Mouse (Mus musculus) urinary bladder, postnatal 25 days (tissue): ENCODE data around the gene Zfp609.
"Not testable (repeated sequence)": the region's sequence is repeated elsewhere in the genome, so short reads cannot be mapped to it uniquely, and the experiment has no call there.

Experiments
- DNase-seq: peaks from one replicate; pipeline ENCODE4 v3.0.0; 2022; ENCODE audit warnings: low spot score

The Zfp609 gene

DNA sequence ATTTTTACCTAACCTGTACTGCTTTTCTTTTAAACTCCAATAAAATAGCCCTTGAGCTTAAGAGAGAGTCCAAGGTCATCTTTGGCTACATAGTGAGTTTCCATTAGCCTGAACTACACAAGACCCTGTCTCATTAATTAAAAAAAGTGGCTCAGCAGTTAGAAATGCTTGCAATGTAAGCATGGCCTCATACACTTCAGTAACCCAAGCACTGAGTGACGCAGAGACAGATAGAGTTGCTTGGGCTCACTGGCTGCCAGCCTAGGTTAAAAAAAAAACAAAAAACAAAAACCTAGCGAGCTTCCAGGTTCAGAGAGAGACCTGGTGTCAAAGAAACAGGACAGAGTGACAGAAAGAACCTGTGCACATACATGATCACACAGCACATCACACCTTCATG is 14.5 kb downstream of the Zfp609 start:
- no peak for DNase-seq

DNA sequence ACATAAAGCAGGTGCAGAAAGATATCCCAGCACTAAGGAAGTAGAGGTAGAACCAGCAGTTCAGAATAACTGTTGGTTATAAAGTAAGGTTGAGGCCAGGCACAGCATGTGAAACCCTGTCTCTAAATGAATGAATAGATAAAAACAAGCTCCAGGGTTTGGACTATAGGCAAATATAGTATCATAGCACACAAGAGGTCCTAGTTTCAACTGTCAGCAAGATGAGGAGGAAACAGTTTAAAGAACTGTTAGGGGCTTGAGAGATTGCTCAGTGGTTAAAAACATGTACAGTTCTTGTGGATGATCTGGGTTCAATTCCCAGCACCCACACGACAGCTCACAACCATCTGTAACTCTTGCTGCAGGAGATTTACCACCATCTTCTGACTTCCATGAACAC is 15.6 kb downstream of the Zfp609 start:
- DNase-seq, result no peak

DNA sequence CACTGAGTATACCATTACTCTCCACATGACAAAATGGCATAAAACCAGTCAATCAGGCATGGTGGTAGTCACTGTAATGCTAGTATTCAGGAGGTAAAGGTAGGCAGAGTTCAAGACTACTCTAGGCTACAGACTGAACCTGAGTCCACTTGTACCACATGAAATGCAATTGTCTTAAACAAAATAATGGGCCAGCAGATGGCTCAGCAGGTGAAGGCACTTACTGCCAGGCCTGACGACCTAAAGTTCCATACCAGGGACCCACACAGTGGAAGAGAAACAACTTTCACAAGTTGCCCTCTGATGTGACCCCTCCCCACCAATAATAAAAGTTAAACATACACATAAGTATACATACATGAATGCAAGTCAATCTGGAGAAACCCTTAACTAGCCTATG is 19.5 kb downstream of the Zfp609 start:
- DNase-seq, result no peak

DNA sequence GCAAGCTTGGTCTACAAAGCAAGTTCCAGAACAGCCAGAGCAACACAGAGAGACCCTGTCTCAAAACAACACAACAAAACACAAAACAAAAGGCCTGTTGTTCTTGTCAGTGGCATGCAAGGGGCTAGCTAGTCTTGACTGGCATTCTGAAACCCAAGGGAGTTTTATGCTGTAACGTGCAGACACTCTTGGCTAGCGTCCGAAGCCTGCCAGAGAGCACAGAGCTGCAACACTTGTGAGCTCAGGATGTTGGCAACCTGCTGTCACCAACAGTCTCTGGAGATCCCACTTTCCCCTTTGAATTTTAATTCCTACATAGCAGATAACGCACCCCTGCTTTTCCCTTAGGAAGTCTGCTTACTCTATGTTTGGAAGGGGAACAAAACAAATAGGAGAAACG is 20.1 kb downstream of the Zfp609 start:
- DNase-seq, result no peak

DNA sequence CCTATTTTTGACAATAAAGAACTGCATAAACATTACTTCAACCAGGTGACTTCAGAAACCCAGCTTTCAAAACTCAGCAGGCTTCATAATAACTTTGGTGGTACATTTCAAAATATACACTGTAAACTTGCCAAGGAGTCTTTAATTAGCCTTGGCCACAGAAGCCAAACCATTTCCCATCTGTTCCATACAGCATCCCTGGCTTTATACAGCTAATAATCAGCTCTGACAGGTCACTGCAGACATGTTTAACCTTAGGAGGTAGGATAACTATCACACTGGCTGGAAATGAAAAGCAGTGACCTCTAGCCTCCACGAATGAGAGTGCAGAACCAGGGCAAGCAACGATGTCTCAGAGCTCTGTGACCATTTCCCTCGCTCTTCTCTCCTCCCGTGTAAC is 27.6 kb downstream of the Zfp609 start:
- no peak for DNase-seq

DNA sequence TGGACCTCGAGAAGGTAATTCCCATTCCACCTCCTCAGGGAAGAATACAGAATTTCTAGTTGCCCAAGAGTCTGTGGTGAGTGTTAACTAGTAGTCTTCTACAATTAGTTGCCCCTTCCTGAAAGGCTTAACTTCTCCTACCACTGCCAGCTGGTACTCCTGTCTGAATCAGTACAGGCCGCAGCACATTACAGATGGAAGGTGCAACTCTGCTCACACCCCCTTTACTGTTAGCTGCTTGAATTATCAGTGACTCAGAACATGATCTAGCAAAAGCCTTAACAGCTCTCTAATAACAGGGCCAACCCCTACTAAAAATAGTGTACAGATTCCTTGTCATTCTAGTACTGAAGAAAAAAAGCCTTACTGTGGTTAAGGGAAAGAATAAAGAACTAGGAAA is 31.7 kb downstream of the Zfp609 start:
- no peak for DNase-seq

DNA sequence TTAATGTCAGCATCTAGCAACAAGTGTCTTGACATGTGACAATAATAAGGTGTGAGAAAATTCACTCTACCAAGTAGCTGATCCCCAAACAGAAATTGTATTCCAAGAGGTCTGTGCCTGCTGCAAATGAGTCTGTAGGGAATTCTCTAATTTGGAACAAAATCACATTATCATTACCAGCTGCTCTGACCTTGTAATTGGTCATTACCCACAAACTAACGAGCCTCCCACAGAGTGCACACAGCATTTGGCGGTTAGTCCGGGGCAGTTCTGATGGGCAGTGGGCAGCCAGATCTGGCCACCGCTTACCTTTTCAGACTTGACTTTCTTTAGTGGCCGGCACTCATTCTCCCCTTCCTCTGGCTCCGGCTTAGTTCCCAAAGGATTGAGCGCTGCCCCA is 33.1 kb downstream of the Zfp609 start:
- DNase-seq, result no peak

DNA sequence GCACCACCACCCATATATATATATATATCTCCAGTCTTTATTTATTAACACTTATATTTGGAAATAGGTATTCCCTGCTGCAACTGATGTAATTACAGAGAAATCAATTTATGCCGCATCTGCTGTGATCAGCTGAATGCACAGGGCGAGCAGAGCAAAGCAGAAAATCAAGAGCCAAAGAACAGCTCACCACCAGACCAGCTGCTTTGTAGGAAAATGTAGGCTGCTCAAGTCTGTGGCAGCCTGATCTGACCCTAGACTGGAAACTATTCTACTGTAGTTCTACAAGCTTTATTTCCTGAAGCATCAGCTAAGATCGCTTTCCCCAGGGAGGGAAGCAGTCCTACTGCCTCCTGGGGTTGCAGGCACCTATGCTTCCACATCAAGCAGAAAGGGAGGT is 33.9 kb downstream of the Zfp609 start:
- no peak for DNase-seq

DNA sequence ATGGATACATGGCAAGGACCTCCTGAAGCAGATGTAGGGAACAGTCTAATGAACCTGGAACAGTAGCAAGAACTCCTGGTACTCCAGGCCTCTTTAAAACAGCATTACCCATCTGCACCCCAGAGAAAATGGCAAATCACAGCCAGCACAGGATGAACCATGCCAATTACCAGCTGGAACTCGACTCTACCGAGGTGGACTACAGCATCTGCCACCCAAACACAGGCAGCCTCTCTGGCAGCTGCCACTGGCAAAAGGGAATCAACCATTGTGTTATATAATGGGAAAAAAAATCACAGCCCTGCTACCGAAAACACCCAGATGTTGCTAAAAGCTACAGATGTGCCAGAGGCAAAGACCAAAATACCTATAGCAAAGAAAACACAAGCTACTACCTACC is 34.3 kb downstream of the Zfp609 start:
- no peak for DNase-seq

DNA sequence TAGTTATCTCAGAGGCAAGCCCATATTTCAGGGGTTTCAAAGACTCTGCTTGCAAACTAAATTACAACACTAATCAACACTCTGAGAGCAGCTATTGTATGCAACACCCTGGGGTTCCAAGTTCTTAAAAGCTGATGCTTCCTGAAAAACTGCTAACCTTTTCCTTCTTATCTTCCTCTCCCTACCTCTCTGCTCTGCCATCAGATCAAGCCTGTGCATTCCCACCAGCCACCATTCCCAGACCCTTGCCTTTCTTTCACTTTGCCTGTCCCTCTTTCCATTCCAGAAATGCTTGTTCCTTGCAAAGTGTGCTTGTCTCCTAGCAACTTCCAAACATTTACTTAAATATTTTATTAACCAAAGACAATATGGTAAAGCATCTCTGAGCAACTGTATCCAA is 35.5 kb downstream of the Zfp609 start:
- DNase-seq, result no peak

DNA sequence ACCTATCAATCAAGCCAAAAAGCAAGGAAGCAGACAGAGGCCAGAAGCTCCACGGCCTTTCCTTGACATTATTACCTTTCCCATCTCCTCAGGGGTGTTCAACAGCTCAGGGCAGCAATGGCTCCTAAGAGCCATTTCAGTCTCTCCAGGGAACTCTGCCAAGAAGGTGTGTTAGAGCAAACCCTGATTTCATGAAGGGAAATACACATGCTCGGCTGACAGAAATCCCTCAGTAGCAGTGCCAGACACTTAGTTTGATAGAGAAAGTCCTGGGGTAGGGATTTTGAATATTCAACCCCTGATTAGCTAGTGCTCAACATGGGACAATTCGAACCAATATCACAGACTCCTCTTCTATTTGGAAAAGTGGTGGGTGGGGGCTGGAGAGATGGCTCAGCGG is 36.3 kb downstream of the Zfp609 start:
- DNase-seq, result no peak

DNA sequence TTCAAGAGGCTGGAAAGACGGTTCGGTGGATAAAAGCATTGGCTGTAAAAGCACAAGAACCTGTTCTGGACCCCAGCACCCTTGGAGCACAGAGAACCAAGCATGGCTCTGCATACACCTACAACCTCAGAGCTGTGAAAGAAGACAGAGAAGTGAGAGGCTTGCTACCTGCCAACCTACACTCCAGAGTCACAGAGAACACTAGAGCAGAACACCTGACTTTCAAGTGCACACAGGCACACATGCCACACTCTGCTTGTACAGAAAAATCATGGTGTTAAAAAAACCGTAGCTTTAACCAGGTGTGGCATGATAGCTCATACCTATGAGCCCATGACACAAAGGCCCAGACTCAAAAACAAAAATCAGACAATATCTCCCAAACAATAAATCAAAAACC is 37.6 kb downstream of the Zfp609 start:
- DNase-seq, result no peak

DNA sequence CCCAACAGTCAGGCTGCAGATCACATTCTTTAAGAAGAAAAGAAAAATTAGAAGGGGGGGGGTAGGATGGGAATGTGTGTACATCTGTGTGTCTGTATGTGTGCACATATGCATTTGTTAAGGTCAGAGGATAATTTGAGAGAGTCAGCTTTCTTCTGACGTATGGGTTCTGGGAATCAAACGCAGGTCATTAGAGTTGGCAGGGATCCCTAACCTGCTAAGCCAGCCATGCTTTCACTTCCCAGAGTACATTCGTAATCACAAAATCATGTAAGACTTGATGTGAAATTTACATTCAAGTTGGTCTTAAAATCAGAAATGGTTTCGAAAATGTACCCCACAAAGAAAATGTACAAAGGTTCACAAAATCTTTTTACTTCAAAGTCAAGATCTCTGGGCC is 38.8 kb downstream of the Zfp609 start:
- DNase-seq, result no peak

DNA sequence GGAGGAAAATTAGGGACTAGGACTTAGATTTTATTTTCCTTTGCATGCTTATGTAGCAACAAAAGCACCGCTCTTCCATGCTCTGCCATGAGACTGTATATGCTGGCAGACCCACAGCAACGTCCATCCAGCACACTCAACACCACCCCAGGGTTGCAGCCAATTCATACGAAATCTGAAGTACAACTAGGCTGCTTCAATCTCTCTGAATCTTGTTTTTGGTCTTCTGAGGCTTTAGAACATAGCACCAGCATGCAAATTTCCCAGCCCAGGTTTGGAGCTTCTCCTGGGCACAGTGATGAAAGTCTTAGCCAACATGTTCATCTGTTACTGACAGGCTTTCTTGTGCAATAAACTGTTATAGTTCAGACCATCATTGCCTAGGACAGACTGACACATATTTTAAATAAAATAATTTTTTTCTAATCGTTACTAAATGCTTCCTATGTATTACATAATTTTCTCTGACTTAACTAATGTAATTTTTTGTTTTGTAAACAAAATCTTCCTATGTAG is 39.5 kb downstream of the Zfp609 start:
- DNase-seq, result no peak

DNA sequence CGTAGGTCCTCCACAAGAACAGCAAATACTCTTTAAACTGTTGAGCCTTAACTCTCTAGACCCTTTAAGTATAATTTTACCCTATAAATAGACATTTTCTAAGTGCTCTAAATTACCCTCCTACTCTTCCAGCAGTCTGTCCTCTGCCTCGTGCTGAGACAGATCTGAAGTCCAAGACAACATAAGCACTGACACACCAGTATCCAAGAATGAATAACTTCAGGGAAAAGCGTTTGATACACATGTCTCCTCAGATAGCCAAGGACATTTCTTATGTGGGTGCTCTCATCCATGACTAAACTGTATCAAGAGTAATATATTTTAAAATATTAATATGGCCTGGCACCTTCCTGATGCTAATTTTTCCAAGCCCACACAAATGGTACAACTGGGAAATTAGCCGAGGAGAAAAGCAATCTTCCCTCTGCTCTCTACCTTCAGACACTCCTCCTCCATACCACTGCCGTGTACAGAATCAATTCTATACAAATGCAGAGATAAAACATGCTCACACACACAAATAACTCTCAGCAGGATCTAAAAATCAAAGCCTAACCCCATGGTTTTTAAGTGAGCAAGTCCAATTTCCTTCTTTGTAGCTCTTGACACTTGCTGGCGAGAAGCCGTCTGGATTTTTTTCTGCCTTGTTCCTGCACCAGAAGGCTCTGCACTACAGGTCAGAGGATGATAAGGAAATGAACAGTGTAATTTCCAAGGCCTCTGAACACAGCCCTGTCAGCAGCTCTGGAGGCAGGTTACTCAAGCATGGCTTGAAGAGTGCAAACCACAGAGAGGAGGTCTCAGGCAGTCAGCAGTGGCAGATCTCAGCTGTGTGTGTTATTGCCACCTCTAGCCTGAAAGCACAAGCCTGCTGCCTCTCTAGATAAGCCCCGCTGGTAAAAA is 40.2 kb downstream of the Zfp609 start:
- DNase-seq, result no peak

DNA sequence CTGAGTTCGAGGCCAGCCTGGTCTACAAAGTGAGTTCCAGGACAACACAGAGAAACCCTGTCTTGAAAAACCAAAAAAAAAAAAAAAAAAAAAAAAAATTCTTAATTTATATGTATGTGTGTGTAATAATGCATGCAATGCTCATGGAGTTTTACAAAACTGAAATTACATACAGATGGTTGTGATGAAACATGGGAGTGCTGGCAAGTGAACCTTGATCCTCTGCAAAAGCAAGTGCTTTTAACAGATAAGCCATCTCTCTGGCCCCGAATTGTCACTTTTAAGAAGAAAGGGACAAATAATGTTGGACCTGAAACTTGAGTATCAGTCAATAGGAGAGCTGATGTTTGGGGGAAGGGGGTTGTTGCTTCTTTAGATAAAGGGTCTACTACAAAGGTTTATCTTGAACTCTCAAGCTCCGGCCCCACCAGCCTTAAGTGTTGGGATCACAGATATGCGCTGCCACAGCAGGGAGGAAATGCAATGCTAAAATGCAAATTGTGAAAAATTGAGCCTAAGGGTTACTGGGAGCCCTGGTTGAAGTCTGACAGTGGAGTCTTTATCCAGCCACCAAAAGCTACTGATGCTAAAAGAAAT is 41.5 kb downstream of the Zfp609 start:
- DNase-seq, result no peak

DNA sequence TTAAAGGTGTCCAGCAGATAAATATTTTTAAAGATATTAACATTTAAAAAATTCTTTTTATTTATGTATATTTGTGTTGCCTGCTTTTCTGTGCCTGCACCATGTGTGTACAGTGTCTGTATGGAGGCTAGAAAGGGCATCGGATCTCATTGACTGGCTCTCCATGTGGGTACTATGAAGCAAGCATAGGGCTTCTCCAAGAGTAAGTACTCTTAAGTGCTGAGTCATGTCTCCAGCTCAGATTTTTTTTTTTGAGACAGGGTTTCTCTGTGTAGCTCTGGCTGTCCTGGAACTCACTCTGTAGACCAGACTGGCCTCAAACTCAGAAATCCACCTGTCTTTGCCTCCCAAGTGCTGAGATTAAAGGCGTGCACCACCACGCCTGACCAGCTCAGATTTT is 47.7 kb downstream of the Zfp609 start:
- not testable (repeated sequence) for DNase-seq

DNA sequence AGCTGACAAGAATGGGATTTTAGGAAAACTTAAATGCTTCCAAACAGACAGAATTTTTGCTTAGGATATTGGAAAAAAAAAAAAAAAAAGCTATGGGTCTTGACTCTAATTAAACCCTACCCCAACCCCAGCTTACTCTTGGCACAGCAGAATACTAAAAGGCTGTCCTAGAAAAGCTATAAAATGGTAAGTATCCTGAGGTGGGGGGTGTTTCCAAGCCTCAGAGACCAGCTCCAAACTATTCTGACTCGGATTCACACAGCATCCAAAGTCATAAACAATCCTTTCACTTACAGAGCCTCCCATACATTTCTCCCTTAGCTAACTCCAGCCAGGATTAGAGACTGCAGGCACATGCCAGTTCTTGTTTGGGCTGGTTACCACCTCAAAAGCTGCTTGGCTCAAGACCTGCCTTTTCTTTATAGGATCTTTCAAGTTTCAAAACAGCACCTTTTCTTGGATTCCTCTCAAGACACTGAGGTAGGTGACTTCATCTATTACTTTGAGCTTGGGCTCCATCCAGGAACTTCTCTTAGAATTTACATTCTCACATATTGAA is 50.4 kb downstream of the Zfp609 start:
- DNase-seq, result no peak

DNA sequence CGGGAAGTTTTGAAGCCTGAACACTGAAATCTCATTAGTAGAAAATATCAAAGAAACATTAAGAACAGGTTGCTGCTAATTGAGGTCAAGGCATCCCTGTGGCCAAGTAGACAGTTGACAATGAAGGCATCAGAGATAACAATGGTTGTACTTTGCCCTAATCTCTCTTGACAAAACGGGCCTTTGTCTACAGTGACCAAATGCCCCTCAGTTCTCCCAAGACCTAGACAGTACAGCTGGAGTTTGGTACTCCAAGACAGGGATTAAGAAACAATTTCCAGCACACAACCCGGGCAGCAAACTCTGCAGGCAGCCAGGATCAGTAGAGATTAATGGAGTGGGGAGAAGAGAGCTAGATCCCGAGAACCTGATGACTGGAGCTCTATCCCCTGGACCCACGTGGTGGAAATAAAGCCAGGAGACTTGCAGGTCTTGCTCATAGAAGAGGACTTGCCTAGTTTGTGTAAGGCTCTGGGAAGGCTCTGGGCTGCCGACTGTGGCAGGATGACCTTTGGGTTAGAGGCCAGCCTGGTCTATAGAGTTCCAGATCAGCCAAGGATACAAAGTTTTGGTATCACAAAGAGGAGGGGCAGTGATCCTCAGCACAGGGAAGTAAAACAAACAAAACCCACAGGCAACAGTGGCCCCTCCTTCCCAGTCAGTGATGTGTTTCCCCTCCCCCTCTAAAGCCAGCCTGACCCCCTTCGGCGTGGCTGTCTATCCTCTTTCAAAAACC is 51.1 kb downstream of the Zfp609 start:
- DNase-seq, result no peak

DNA sequence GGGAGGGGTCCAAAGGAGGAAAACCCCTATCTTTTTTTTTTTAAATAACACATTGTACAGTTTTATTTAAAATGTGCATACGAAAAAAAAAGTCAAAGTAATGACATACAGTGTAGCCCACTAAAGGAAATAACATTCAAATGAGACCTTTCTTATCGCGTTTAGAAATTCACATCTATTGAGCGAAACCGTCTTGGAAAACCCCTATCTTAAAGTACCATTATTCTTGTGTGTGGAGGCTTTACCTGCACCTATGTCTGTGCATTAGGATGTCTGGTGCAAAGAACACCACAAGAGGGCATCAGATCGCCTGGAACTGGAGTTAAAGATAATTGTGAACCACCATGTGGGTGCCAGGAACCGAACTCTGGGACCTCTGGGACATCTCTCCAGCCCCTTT is 53.6 kb downstream of the Zfp609 start:
- DNase-seq, result no peak

DNA sequence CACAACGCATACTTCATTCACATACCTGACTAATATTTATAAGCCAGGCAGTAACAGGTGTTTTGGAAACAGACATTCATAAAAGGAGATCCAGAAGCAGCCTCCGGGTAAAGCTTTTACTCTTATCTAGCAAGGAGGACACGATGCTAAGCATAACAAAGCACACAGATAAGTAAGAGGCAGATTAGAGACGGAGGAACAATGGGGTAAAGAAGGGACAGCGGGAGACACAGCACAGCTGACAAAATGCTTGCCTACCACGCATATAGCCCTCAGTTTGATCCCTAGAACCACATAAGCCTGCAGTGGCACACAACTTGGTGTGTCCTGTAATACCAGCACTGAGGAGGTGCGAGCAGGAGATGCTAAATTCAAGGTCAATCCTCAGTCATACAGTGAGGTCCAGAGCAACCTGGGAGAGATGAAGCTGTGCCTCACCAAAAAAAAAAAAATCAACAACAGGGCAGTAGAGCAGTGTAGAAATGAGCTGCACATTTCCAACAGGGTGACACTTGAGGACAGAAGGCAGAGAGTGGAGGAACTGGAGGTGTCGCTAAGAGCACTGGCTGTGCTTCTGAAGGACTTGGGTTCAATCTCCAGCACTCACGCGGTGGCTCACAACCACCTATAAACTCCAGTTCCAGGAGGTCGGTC is 56.2 kb downstream of the Zfp609 start:
- DNase-seq, result no peak

DNA sequence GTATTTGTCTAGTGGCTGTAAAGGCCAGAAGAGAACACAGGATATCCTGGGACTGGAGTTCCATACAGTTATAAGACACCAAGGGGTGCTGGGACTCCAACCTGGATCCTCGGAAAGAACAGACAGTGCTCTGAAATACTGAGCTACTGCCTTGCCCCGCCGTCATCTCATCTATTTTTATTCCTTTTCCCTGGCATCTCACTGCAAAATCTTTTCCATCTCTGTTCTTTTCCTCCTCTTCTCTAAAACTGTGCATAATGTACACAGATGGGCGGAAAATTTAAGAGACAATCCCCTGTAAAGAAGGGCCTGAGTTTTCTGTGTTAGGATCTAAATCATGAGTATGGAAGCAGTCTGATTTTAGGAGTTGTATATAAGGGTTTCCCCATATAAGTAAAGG is 64.6 kb downstream of the Zfp609 start:
- DNase-seq, result no peak
